Mouse (Mus musculus) liver, adult 2 months (tissue): Measurements from ENCODE around the gene Gdf7.

Source experiments
- CTCF ChIP-seq: fragments of 200-500 bp; IDR thresholded peaks from 2 replicates; pipeline ENCODE4 v1.5.1; 2011; ENCODE audit warnings: low read depth, low read length, control low read depth
- POLR2A ChIP-seq: fragments of 200-500 bp; IDR thresholded peaks from 2 replicates; pipeline ENCODE4 v1.6.1; 2011; ENCODE audit warnings: low read length, control low read depth; ENCODE audit not compliant: insufficient read depth; ENCODE audit errors: extremely low read depth

DNA sequence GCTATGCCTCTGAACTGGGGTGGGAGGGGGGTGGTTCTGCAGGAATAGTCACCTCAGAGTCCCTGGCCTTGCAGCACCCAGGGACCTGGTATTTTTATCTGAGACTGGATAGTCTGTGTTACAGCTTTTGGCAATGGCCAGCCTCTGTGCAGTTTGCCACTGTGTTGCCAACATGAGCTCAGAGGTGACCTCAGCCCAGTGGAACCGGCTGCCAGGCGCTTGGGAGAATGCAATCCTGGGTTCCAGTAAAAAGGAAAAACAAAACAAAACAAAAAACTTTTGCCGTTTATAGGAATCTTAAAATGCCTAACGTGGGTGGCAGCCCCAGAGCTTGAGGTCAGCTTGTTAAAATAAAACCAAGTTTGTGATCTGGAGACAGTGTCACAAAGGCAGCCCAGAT, 32.5 kb upstream of the Gdf7 start:
- TF ChIP-seq CTCF, result no peak
- TF ChIP-seq POLR2A, result no peak
